Comparison of ENCODE assay signal across 9 mouse cellular contexts in the genomic region with DNA sequence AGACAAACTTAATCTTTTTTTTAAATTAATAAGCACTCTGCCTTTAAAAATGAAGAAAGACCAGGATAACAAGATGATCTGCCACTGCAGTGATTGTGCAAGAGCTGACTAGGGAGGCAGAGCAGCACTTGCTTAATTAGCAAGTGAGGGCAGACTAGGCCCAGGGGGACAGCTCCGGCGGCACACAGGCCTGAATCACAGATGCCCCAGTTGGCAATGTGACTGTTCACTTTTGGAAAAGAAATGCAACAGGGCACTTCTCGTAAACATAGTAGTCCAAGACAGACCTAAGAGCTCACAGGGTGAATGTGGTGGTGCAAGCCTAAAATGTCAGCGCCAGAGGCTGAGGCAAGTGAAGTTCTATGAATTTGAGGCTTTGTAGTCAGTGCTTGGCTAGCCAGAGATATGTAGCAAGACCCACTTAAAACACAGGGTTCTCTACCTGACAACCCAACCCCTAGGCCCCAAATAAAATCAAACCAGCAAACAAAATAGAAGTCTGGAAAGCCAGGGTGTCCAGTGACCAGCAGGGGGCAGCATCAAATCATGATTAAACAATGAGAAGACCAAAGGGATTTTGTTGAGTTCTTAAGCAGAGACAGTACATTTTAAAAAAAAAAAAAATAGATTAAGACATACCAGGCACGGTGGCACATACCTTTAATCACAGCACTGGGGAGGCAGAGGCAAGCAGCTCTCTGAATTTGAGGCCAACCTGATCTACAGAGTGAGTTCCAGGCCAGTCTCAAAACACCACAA. TPM values are rescaled to one million over a fixed set of nuclear protein-coding genes. Genes with fewer than 3 reads are reported as not detected.
DNase-seq lines count a peak whose midpoint lies in the region; ATAC-seq and TF ChIP-seq lines count a peak whose summit lies in the region.
"Had no signal": no experiment of that assay in that cellular context is flagged by ENCODE, and none has a peak within 500 bp of the region (broad histone marks: within the 10 kb centered on the region; RNA-seq: fewer than 3 reads in every experiment).

No protein-coding gene starts in this region.

- no peaks in the 10 kb centered on the region for H3K27me3 ChIP-seq in kidney, embryonic 14.5 days (ENCODE audit: control insufficient read depth, insufficient read depth, low read length)
- no peaks in the 10 kb centered on the region for H3K27me3 ChIP-seq in limb, embryonic 12.5 days

- intact Hi-C loops in heart, postnatal 10 days (cut with DNase I) = loop anchor here (1.0 to 5.0 kb wide), 2 partner anchors 133 to 266 kb away; no protein-coding TSS in a partner anchor

- peaks cover 11% of the 10 kb centered on the region; the same call in 1 of the 2 replicates for H3K4me1 ChIP-seq in kidney, embryonic 14.5 days (ENCODE audit: control insufficient read depth, insufficient read depth, low read length)
- H3K4me1 ChIP-seq in cortical plate, adult 2 months (ENCODE audit: control insufficient read depth, insufficient read depth, low read length) = no peaks in the 10 kb centered on the region; the same call in 1 of the 2 replicates
- peaks cover 17% of the 10 kb centered on the region for H3K4me1 ChIP-seq in limb, embryonic 12.5 days (replicated peaks)

- ATAC-seq in kidney, embryonic 14.5 days (ENCODE audit: low FRiP score, low TSS enrichment) = no peak
- no peak for ATAC-seq in limb, embryonic 12.5 days (ENCODE audit: insufficient number of reproducible peaks, insufficient read depth, low FRiP score, low TSS enrichment, low read depth)
- ATAC-seq in neutrophil, adult 5-6 weeks (ENCODE audit: extremely low read depth, insufficient number of reproducible peaks, low FRiP score, poor library complexity, severe bottlenecking) = peak; percentile 51; the same call in 1 of the 2 replicates

- TF ChIP-seq CTCF in cortical plate, adult 2 months (IDR thresholded peaks at IDR 0.05; ENCODE audit: extremely low read depth, insufficient read depth, low read length) = peak; percentile 62

- 71% methylated on average over 5 of the region's 5 CpGs for WGBS in kidney, embryonic 14.5 days
- WGBS in limb, embryonic 12.5 days = 67% methylated on average over 5 of the region's 5 CpGs

- H3K27ac ChIP-seq in kidney, embryonic 14.5 days (ENCODE audit: low read depth, low read length) = no peak overlapping the region
- no peak overlapping the region for H3K27ac ChIP-seq in cortical plate, adult 2 months (ENCODE audit: insufficient read depth, low read length)
- 0 out of 2 replicates have a peak overlapping the region, but pooled peaks have one; percentile 35 for H3K27ac ChIP-seq in limb, embryonic 12.5 days

- no peak overlapping the region for H3K4me3 ChIP-seq in kidney, embryonic 14.5 days (ENCODE audit: low read length)
- no peak overlapping the region for H3K4me3 ChIP-seq in cortical plate, adult 2 months (ENCODE audit: insufficient read depth, low read length)
- H3K4me3 ChIP-seq in limb, embryonic 12.5 days (replicated peaks) = no peak overlapping the region
- H3K4me3 ChIP-seq: erythroblast, embryonic 14.5 days had no signal

- TF ChIP-seq POLR2A in cortical plate, adult 2 months (IDR thresholded peaks at IDR 0.05; ENCODE audit: extremely low read depth, insufficient read depth, low read length) = no peak

- H3K9me3 ChIP-seq in kidney, embryonic 14.5 days (ENCODE audit: control insufficient read depth, low read length) = no peaks in the 10 kb centered on the region
- no peaks in the 10 kb centered on the region for H3K9me3 ChIP-seq in limb, embryonic 12.5 days

- peaks cover 35% of the 10 kb centered on the region for H3K36me3 ChIP-seq in kidney, embryonic 14.5 days (ENCODE audit: control insufficient read depth, insufficient read depth, low read length)
- peaks cover 53% of the 10 kb centered on the region for H3K36me3 ChIP-seq in limb, embryonic 12.5 days

- DNase-seq in kidney, adult 11 months = peak; percentile 44
- peak; percentile 99 for DNase-seq in adipocyte (ENCODE audit: low spot score)
- peak; percentile 84 to 93 for DNase-seq in heart, postnatal 10 days
- peak; percentile 83 for DNase-seq in thymus, postnatal 14 days

- H3K9ac ChIP-seq in kidney, embryonic 14.5 days (ENCODE audit: low read depth, low read length) = no peak overlapping the region
- H3K9ac ChIP-seq in limb, embryonic 12.5 days (replicated peaks) = no peak overlapping the region

- H3K4me2 ChIP-seq in kidney, embryonic 14.5 days (replicated peaks; ENCODE audit: low read depth, low read length) = no peak overlapping the region
- no peak overlapping the region for H3K4me2 ChIP-seq in limb, embryonic 12.5 days

RNA-seq across cellular contexts. Expression of a gene that starts 5.6 kb away (rescaled TPM):
- 3.6 and 3.7 TPM in 2 replicates for polyA plus RNA-seq in kidney, embryonic 14.5 days (2014; fragmentation: Nextera tagmentation; extraction: Ambion mirVana)
- 275 and 293 TPM in 2 replicates for polyA plus RNA-seq in cortical plate, adult 2 months (2012; rRNA removed)
- not detected for total RNA-seq in heart, postnatal 10 days (2021)
- 10.7 and 12.0 TPM in 2 replicates for polyA plus RNA-seq in limb, embryonic 12.5 days (2016; fragmentation: Nextera tagmentation; extraction: Ambion mirVana)
- 0.23 and 0.25 TPM in 2 replicates for total RNA-seq in neutrophil, adult 5-6 weeks (2017)
- polyA plus RNA-seq: erythroblast, embryonic 14.5 days had no signal

RNA-seq across cellular contexts. Expression of a gene that starts 6.0 kb away (rescaled TPM):
- 0.17 and 0.62 TPM in 2 replicates for polyA plus RNA-seq in kidney, embryonic 14.5 days (2014; fragmentation: Nextera tagmentation; extraction: Ambion mirVana)
- polyA plus RNA-seq in cortical plate, adult 2 months (2012; rRNA removed) = 1.0 and 1.3 TPM in 2 replicates
- 1 to 10 TPM; 4.2 to 5.1 TPM for total RNA-seq in heart, postnatal 10 days (2021)
- 0.24 and 0.58 TPM in 2 replicates for polyA plus RNA-seq in limb, embryonic 12.5 days (2016; fragmentation: Nextera tagmentation; extraction: Ambion mirVana)
- total RNA-seq in neutrophil, adult 5-6 weeks (2017) = not detected in 2 replicates
- polyA plus RNA-seq: erythroblast, embryonic 14.5 days had no signal

RNA-seq across cellular contexts. Expression of a gene that starts 7.3 kb away (rescaled TPM):
- 40.2 and 42.2 TPM in 2 replicates for polyA plus RNA-seq in kidney, embryonic 14.5 days (2014; fragmentation: Nextera tagmentation; extraction: Ambion mirVana)
- polyA plus RNA-seq in cortical plate, adult 2 months (2012; rRNA removed) = 135 and 137 TPM in 2 replicates
- 10 to 100 TPM; 25.8 to 34.7 TPM for total RNA-seq in heart, postnatal 10 days (2021)
- polyA plus RNA-seq in limb, embryonic 12.5 days (2016; fragmentation: Nextera tagmentation; extraction: Ambion mirVana) = 43.1 and 43.2 TPM in 2 replicates
- total RNA-seq in neutrophil, adult 5-6 weeks (2017) = 15.8 and 22.6 TPM in 2 replicates

RNA-seq across cellular contexts. Expression of a gene that starts 15.0 kb away (rescaled TPM):
- polyA plus RNA-seq in kidney, embryonic 14.5 days (2014; fragmentation: Nextera tagmentation; extraction: Ambion mirVana) = not detected in 2 replicates
- not detected in 2 replicates for polyA plus RNA-seq in cortical plate, adult 2 months (2012; rRNA removed)
- not detected for total RNA-seq in heart, postnatal 10 days (2021)
- polyA plus RNA-seq in limb, embryonic 12.5 days (2016; fragmentation: Nextera tagmentation; extraction: Ambion mirVana) = not detected in 2 replicates
- 33.6 and 50.5 TPM in 2 replicates for total RNA-seq in neutrophil, adult 5-6 weeks (2017)
- polyA plus RNA-seq: erythroblast, embryonic 14.5 days had no signal

RNA-seq across cellular contexts. Expression of a gene that starts 24.7 kb away (rescaled TPM):
- 9.3 and 10.5 TPM in 2 replicates for polyA plus RNA-seq in kidney, embryonic 14.5 days (2014; fragmentation: Nextera tagmentation; extraction: Ambion mirVana)
- 78.5 and 85.1 TPM in 2 replicates for polyA plus RNA-seq in cortical plate, adult 2 months (2012; rRNA removed)
- 10 to 100 TPM; 51.0 to 56.3 TPM for total RNA-seq in heart, postnatal 10 days (2021)
- polyA plus RNA-seq in limb, embryonic 12.5 days (2016; fragmentation: Nextera tagmentation; extraction: Ambion mirVana) = 6.0 and 6.7 TPM in 2 replicates
- total RNA-seq in neutrophil, adult 5-6 weeks (2017) = 110 and 115 TPM in 2 replicates

Comparison
In these comparisons a context has a peak if more than half of its experiments do, and no peak if none do; other contexts are left out.
1. DNase-seq: peak in every context shown above with its lines; median percentile 99 in adipocyte; 88 in heart, postnatal 10 days; 83 in thymus, postnatal 14 days; 44 in kidney, adult 11 months.
2. RNA of a gene that starts 5.6 kb away (polyA plus RNA-seq): 275 to 293 TPM in cortical plate, adult 2 months; 10.7 to 12.0 TPM in limb, embryonic 12.5 days and 3.6 to 3.7 TPM in kidney, embryonic 14.5 days; every median in the first group is over 10 times any median in the second.